Comparison of ENCODE assay signal across 8 mouse cellular contexts in genomic region chr4:57433941-57434704, GRCm38 (mm10). TPM values are rescaled to one million over a fixed set of nuclear protein-coding genes. Genes with fewer than 3 reads are reported as not detected.
DNase-seq lines count a peak whose midpoint lies in the region; ATAC-seq and TF ChIP-seq lines count a peak whose summit lies in the region.

Gene Palm2 (plus strand): TSS chr4:57434247.

- under 1% methylated on average over 67 of the region's 67 CpGs for WGBS in heart, embryonic 12.5 days
- WGBS in kidney, postnatal 0 days = under 1% methylated on average over 66 of the region's 67 CpGs
- WGBS in liver, embryonic 11.5 days = under 1% methylated on average over 67 of the region's 67 CpGs
- under 1% methylated on average over 67 of the region's 67 CpGs for WGBS in neural tube, embryonic 13.5 days
- 2% methylated on average over 67 of the region's 67 CpGs for WGBS in thymus, adult 2 months

- no peaks in the 10 kb centered on the region for H3K36me3 ChIP-seq in megakaryocyte, embryonic 14.5 days (replicated peaks; ENCODE audit: low read length)
- no peaks in the 10 kb centered on the region for H3K36me3 ChIP-seq in heart, embryonic 12.5 days
- H3K36me3 ChIP-seq in kidney, postnatal 0 days (ENCODE audit: insufficient read depth, low read length) = no peaks in the 10 kb centered on the region
- no peaks in the 10 kb centered on the region for H3K36me3 ChIP-seq in liver, embryonic 11.5 days (ENCODE audit: control insufficient read depth, insufficient read depth, low read length)
- no peaks in the 10 kb centered on the region for H3K36me3 ChIP-seq in neural tube, embryonic 13.5 days
- no peaks in the 10 kb centered on the region for H3K36me3 ChIP-seq in thymus, adult 2 months (ENCODE audit: control insufficient read depth, insufficient read depth, low read length)

- ATAC-seq in megakaryocyte, adult 5-6 weeks (ENCODE audit: poor library complexity, severe bottlenecking) = no peak
- ATAC-seq in heart, embryonic 12.5 days (ENCODE audit: insufficient number of reproducible peaks, low FRiP score) = peak; percentile 72
- ATAC-seq in kidney, postnatal 0 days (replicated peaks; ENCODE audit: low FRiP score, low read depth) = peak; percentile 46; the same call in 1 of the 2 replicates
- no peak for ATAC-seq in liver, embryonic 11.5 days (replicated peaks; ENCODE audit: low FRiP score)
- ATAC-seq in neural tube, embryonic 13.5 days (ENCODE audit: low read depth) = peak; percentile 86

- H3K4me3 ChIP-seq in megakaryocyte, embryonic 14.5 days (replicated peaks) = peak within 1 kb of the TSS; percentile 73
- H3K4me3 ChIP-seq in heart, embryonic 12.5 days = peak within 1 kb of the TSS; percentile 64
- H3K4me3 ChIP-seq in kidney, postnatal 0 days (replicated peaks; ENCODE audit: low read depth, low read length) = peak within 1 kb of the TSS; percentile 51
- H3K4me3 ChIP-seq in liver, embryonic 11.5 days (ENCODE audit: low read depth, low read length) = peak within 1 kb of the TSS; percentile 50
- H3K4me3 ChIP-seq in neural tube, embryonic 13.5 days = peak within 1 kb of the TSS; percentile 69
- H3K4me3 ChIP-seq in thymus, adult 2 months (ENCODE audit: control insufficient read depth, insufficient read depth, low read length) = peak within 1 kb of the TSS; percentile 3; the same call in 1 of the 2 replicates

- TF ChIP-seq POLR2A in thymus, adult 2 months (IDR thresholded peaks at IDR 0.05; ENCODE audit: control insufficient read depth, extremely low read depth, insufficient read depth, low read length, poor library complexity) = no peak

- H3K9ac ChIP-seq in heart, embryonic 12.5 days = peak within 1 kb of the TSS; percentile 65
- peak within 1 kb of the TSS; percentile 42 for H3K9ac ChIP-seq in kidney, postnatal 0 days (ENCODE audit: low read depth, low read length)
- H3K9ac ChIP-seq in liver, embryonic 11.5 days (ENCODE audit: low read depth, low read length) = no peak within 1 kb of the TSS
- peak within 1 kb of the TSS; percentile 83 for H3K9ac ChIP-seq in neural tube, embryonic 13.5 days

- no peak for TF ChIP-seq CTCF in kidney, postnatal 0 days (IDR thresholded peaks at IDR 0.05; ENCODE audit: low read depth)
- no peak for TF ChIP-seq CTCF in thymus, adult 2 months (IDR thresholded peaks at IDR 0.05; ENCODE audit: borderline replicate concordance, control insufficient read depth, extremely low read depth, insufficient read depth, low read length, poor library complexity)

- peaks cover 14% of the 10 kb centered on the region for H3K4me1 ChIP-seq in megakaryocyte, embryonic 14.5 days
- H3K4me1 ChIP-seq in heart, embryonic 12.5 days (replicated peaks) = peaks cover 12% of the 10 kb centered on the region; the same call in 1 of the 2 replicates
- H3K4me1 ChIP-seq in kidney, postnatal 0 days (replicated peaks; ENCODE audit: insufficient read depth, low read length) = peaks cover 6% of the 10 kb centered on the region; the same call in 1 of the 2 replicates
- 0 out of 2 replicates have a peak, but pooled peaks cover 4% of the 10 kb centered on the region for H3K4me1 ChIP-seq in liver, embryonic 11.5 days (replicated peaks; ENCODE audit: control insufficient read depth, insufficient read depth, low read length)
- peaks cover 29% of the 10 kb centered on the region for H3K4me1 ChIP-seq in neural tube, embryonic 13.5 days (replicated peaks)
- peaks cover 12% of the 10 kb centered on the region; the same call in 1 of the 2 replicates for H3K4me1 ChIP-seq in thymus, adult 2 months (replicated peaks; ENCODE audit: control insufficient read depth, insufficient read depth, low read length)

- H3K27me3 ChIP-seq in megakaryocyte, embryonic 14.5 days (replicated peaks) = peaks cover 54% of the 10 kb centered on the region
- H3K27me3 ChIP-seq in heart, embryonic 12.5 days (replicated peaks) = peaks cover 65% of the 10 kb centered on the region
- H3K27me3 ChIP-seq in kidney, postnatal 0 days (ENCODE audit: insufficient read depth, low read length) = peaks cover 25% of the 10 kb centered on the region
- peaks cover 45% of the 10 kb centered on the region for H3K27me3 ChIP-seq in liver, embryonic 11.5 days (replicated peaks; ENCODE audit: control insufficient read depth, insufficient read depth, low read length)
- peaks cover 21% of the 10 kb centered on the region for H3K27me3 ChIP-seq in neural tube, embryonic 13.5 days
- peaks cover 5% of the 10 kb centered on the region for H3K27me3 ChIP-seq in thymus, adult 2 months (ENCODE audit: control insufficient read depth, insufficient read depth, low read length)

- DNase-seq in fibroblast of lung, adult 2 months (ENCODE audit: low read depth) = peak; percentile 14
- peak; percentile 76 for DNase-seq in kidney, postnatal 0 days (ENCODE audit: low spot score)
- peak; percentile 56 for DNase-seq in liver, embryonic 11.5 days (ENCODE audit: low spot score)
- DNase-seq in thymus, adult 2 months = peak; percentile 60

- H3K4me2 ChIP-seq in heart, embryonic 12.5 days = peak within 1 kb of the TSS; percentile 99
- peak within 1 kb of the TSS; percentile 98 for H3K4me2 ChIP-seq in kidney, postnatal 0 days (ENCODE audit: low read length)
- peak within 1 kb of the TSS; percentile 89 for H3K4me2 ChIP-seq in liver, embryonic 11.5 days
- peak within 1 kb of the TSS; percentile 89 for H3K4me2 ChIP-seq in neural tube, embryonic 13.5 days

- no peak within 1 kb of the TSS for H3K27ac ChIP-seq in heart, embryonic 12.5 days (ENCODE audit: poor library complexity, severe bottlenecking)
- no peak within 1 kb of the TSS for H3K27ac ChIP-seq in kidney, postnatal 0 days
- H3K27ac ChIP-seq in liver, embryonic 11.5 days (ENCODE audit: low read depth, low read length) = no peak within 1 kb of the TSS
- H3K27ac ChIP-seq in neural tube, embryonic 13.5 days (replicated peaks) = peak within 1 kb of the TSS; percentile 89
- H3K27ac ChIP-seq in thymus, adult 2 months (ENCODE audit: control insufficient read depth, insufficient read depth, low read length) = no peak within 1 kb of the TSS

- H3K9me3 ChIP-seq in megakaryocyte, embryonic 14.5 days = no peaks in the 10 kb centered on the region; the same call in 1 of the 2 replicates
- no peaks in the 10 kb centered on the region for H3K9me3 ChIP-seq in heart, embryonic 12.5 days (replicated peaks)
- H3K9me3 ChIP-seq in kidney, postnatal 0 days (replicated peaks; ENCODE audit: low read length) = no peaks in the 10 kb centered on the region
- H3K9me3 ChIP-seq in liver, embryonic 11.5 days (ENCODE audit: control insufficient read depth, low read length) = no peaks in the 10 kb centered on the region
- no peaks in the 10 kb centered on the region for H3K9me3 ChIP-seq in neural tube, embryonic 13.5 days

RNA-seq across cellular contexts. Expression of gene Palm2, which starts in this region (rescaled TPM):
- not detected in 2 replicates for polyA plus RNA-seq in megakaryocyte, embryonic 14.5 days (2012; ENCODE audit: insufficient read depth, low replicate concordance)
- not detected in 2 replicates for total RNA-seq in megakaryocyte, adult 5-6 weeks (2015)
- total RNA-seq in megakaryocyte, adult 5-6 weeks (2017) = not detected in 2 replicates
- polyA plus RNA-seq in heart, embryonic 12.5 days (2016; fragmentation: Nextera tagmentation; extraction: Ambion mirVana) = 35.1 and 46.6 TPM in 2 replicates
- polyA plus RNA-seq in kidney, postnatal 0 days (2015; fragmentation: Nextera tagmentation; extraction: Ambion mirVana) = 0.54 and 1.0 TPM in 2 replicates
- 0.32 and 0.71 TPM in 2 replicates for polyA plus RNA-seq in liver, embryonic 11.5 days (2014; fragmentation: Nextera tagmentation; extraction: Ambion mirVana)
- polyA plus RNA-seq in neural tube, embryonic 13.5 days (2015; fragmentation: Nextera tagmentation; extraction: Ambion mirVana) = 7.8 and 9.0 TPM in 2 replicates
- polyA plus RNA-seq in thymus, adult 2 months (2012; rRNA removed) = 0.13 and 0.18 TPM in 2 replicates

Comparison
In these comparisons a context has a peak if more than half of its experiments do, and no peak if none do; other contexts are left out.
1. Peak in DNase-seq, H3K4me3 ChIP-seq and H3K4me2 ChIP-seq in liver, embryonic 11.5 days; RNA of the gene not detected or under 1 TPM.
2. Peak in DNase-seq and H3K4me3 ChIP-seq in thymus, adult 2 months; RNA of the gene not detected or under 1 TPM.
3. H3K4me3 ChIP-seq: peak in every context shown above with its lines; median percentile 73 in megakaryocyte, embryonic 14.5 days; 69 in neural tube, embryonic 13.5 days; 64 in heart, embryonic 12.5 days; 51 in kidney, postnatal 0 days; 50 in liver, embryonic 11.5 days; 3 in thymus, adult 2 months.
4. ATAC-seq: peak in heart, embryonic 12.5 days (single experiment), kidney, postnatal 0 days (single experiment) and neural tube, embryonic 13.5 days (single experiment); none in megakaryocyte, adult 5-6 weeks (single experiment) and liver, embryonic 11.5 days (single experiment).
5. DNase-seq: peak in every context shown above with its lines; median percentile 76 in kidney, postnatal 0 days; 60 in thymus, adult 2 months; 56 in liver, embryonic 11.5 days; 14 in fibroblast of lung, adult 2 months.
6. Peak in every context shown above with its lines, with median percentiles within 50 percentile points of each other: H3K4me2 ChIP-seq.